ENCODE assay signal across 10 mouse cellular contexts in genomic region chr19:40818764-40819163, GRCm38 (mm10). TPM values are rescaled to one million over a fixed set of nuclear protein-coding genes. Genes with fewer than 3 reads are reported as not detected.
DNase-seq lines count a peak whose midpoint lies in the region; ATAC-seq and TF ChIP-seq lines count a peak whose summit lies in the region.
"Had no signal": no experiment of that assay in that cellular context is flagged by ENCODE, and none has a peak within 500 bp of the region (broad histone marks: within the 10 kb centered on the region; RNA-seq: fewer than 3 reads in every experiment).

No protein-coding gene starts in this region.

- no peak overlapping the region for H3K4me2 ChIP-seq in lung, embryonic 14.5 days
- H3K4me2 ChIP-seq: limb, embryonic 13.5 days had no signal

- DNase-seq in heart, adult 11 months, result peak; percentile 89
- DNase-seq in heart, postnatal 25 days (ENCODE audit: low spot score), result no peak
- peak; percentile 25 for DNase-seq in c-Kit-negative CD71-positive TER-119-positive erythroid progenitor cells, embryonic 14.5 days (ENCODE audit: low read depth, low spot score)
- peak; percentile 31 for DNase-seq in lung, embryonic 14.5 days
- peak; percentile 39 to 57 for DNase-seq in spleen, postnatal 14 days (ENCODE audit: low spot score in 2 of 2)
- DNase-seq in left cerebral cortex, postnatal 36 days (ENCODE audit: low spot score in 2 of 2), result no peak
- DNase-seq in cerebellum, postnatal 36 days, result no peak

- H3K36me3 ChIP-seq in lung, embryonic 14.5 days (ENCODE audit: insufficient read depth), result no peaks in the 10 kb centered on the region
- H3K36me3 ChIP-seq: limb, embryonic 13.5 days had no signal

- H3K4me1 ChIP-seq in lung, embryonic 14.5 days (ENCODE audit: insufficient read depth), result no peaks in the 10 kb centered on the region
- H3K4me1 ChIP-seq: limb, embryonic 13.5 days had no signal

- H3K9ac ChIP-seq in lung, embryonic 14.5 days, result no peak overlapping the region
- H3K9ac ChIP-seq: limb, embryonic 13.5 days had no signal

- 44% methylated on average over 7 of the region's 7 CpGs for WGBS in lung, embryonic 14.5 days

- peak; percentile 9; the same call in 1 of the 2 replicates for TF ChIP-seq CTCF in lung, embryonic 14.5 days (IDR thresholded peaks at IDR 0.05; ENCODE audit: low read depth)

- H3K27ac ChIP-seq in lung, embryonic 14.5 days (ENCODE audit: low read depth), result no peak overlapping the region
- H3K27ac ChIP-seq: hindbrain, postnatal 0 days; limb, embryonic 13.5 days had no signal

- H3K27me3 ChIP-seq in lung, embryonic 14.5 days (ENCODE audit: insufficient read depth, low read length), result no peaks in the 10 kb centered on the region
- H3K27me3 ChIP-seq: limb, embryonic 13.5 days had no signal

- no peak overlapping the region for H3K4me3 ChIP-seq in lung, embryonic 14.5 days (ENCODE audit: low read depth, low read length)
- H3K4me3 ChIP-seq: limb, embryonic 13.5 days had no signal

- intact Hi-C loops in heart, postnatal 25 days (cut with DNase I), result no loop called here
- intact Hi-C loops in left cerebral cortex, postnatal 36 days (cut with DNase I), result no loop called here

- no peak for ATAC-seq in lung, embryonic 14.5 days (ENCODE audit: insufficient read depth)
- ATAC-seq in frontal cortex, adult (ENCODE audit: low TSS enrichment), result no peak
- ATAC-seq: hindbrain, postnatal 0 days had no signal

- no peaks in the 10 kb centered on the region for H3K9me3 ChIP-seq in lung, embryonic 14.5 days (ENCODE audit: low read depth, low read length)
- H3K9me3 ChIP-seq: limb, embryonic 13.5 days had no signal

RNA-seq across cellular contexts. Expression of gene Ccnj, which starts 12.3 kb away (rescaled TPM):
- 1 to 10 TPM; 5.2 to 5.3 TPM for total RNA-seq in heart, postnatal 25 days (2021)
- 13.0 TPM in 2 replicates for polyA plus RNA-seq in lung, embryonic 14.5 days (2014; fragmentation: Nextera tagmentation; extraction: Ambion mirVana)
- 1 to 10 TPM; 7.1 to 8.9 TPM for total RNA-seq in left cerebral cortex, postnatal 36 days (2021)

Comparison
In these comparisons a context has a peak if more than half of its experiments do, and no peak if none do; other contexts are left out.
1. DNase-seq: peak in heart, adult 11 months (single experiment), c-Kit-negative CD71-positive TER-119-positive erythroid progenitor cells, embryonic 14.5 days (single experiment), lung, embryonic 14.5 days (single experiment) and spleen, postnatal 14 days (2 of 2); none in heart, postnatal 25 days (single experiment), left cerebral cortex, postnatal 36 days (0 of 2) and cerebellum, postnatal 36 days (0 of 2).